Mouse (Mus musculus) kidney, postnatal 0 days (tissue): ENCODE measurements around the gene Gm39566. TPM values are rescaled to one million over a fixed set of nuclear protein-coding genes. Genes with fewer than 3 reads are reported as not detected.

Source experiments
- ATAC-seq: fragments of 200-750 bp; cut with Nextera tagmentation; replicated peaks from 2 replicates; pipeline ENCODE4 v1.8.0; 2017; ENCODE audit warnings: low read depth, moderate number of reproducible peaks, moderate TSS enrichment, moderate library complexity; ENCODE audit not compliant: low FRiP score
- DNase-seq: peaks from one replicate; pipeline ENCODE4 v3.0.0-alpha.2; 2016; ENCODE audit warnings: low spot score
- H3K27ac ChIP-seq: fragments of 300-500 bp; sonication (generic); 2 replicates; pipeline ENCODE4 v1.5.1; 2014; ENCODE audit warnings: mild to moderate bottlenecking
- H3K27me3 ChIP-seq: fragments of 300-500 bp; sonication (generic); 2 replicates; pipeline ENCODE4 v1.6.1; 2014; ENCODE audit warnings: low read length, mixed read lengths; ENCODE audit not compliant: insufficient read depth
- H3K36me3 ChIP-seq: fragments of 300-500 bp; sonication (generic); 2 replicates; pipeline ENCODE4 v1.6.1; 2014; ENCODE audit warnings: low read length, mixed read lengths; ENCODE audit not compliant: insufficient read depth
- H3K4me1 ChIP-seq: fragments of 300-500 bp; sonication (generic); replicated peaks from 2 replicates; pipeline ENCODE4 v1.6.1; 2014; ENCODE audit warnings: antibody characterized with exemption, low read length, mixed read lengths; ENCODE audit not compliant: insufficient read depth
- H3K4me2 ChIP-seq: fragments of 300-500 bp; sonication (generic); 2 replicates; pipeline ENCODE4 v1.6.1; 2014; ENCODE audit warnings: mild to moderate bottlenecking, low read length, moderate library complexity, mixed read lengths
- H3K4me3 ChIP-seq: fragments of 300-500 bp; sonication (generic); replicated peaks from 2 replicates; pipeline ENCODE4 v1.5.1; 2014; ENCODE audit warnings: low read depth, low read length
- H3K9ac ChIP-seq: fragments of 300-500 bp; sonication (generic); 2 replicates; pipeline ENCODE4 v1.6.1; 2014; ENCODE audit warnings: low read depth, low read length
- H3K9me3 ChIP-seq: fragments of 300-500 bp; sonication (generic); replicated peaks from 2 replicates; pipeline ENCODE4 v1.6.1; 2016; ENCODE audit warnings: low read length, inconsistent platforms, mixed read lengths
- CTCF ChIP-seq: IDR thresholded peaks from 2 replicates; pipeline ENCODE4 v1.5.1; 2016; ENCODE audit warnings: antibody characterized with exemption, low read depth, mild to moderate bottlenecking, moderate library complexity
- WGBS: fragments of 180-500 bp; shearing (Covaris S2); extraction: QIAGEN DNeasy Blood & Tissue Kit; methylation state at CpG from one replicate; pipeline ENCODE4 v1.1.7; 2014; 5-methylcytosine and 5-hydroxymethylcytosine counted together
- polyA plus RNA-seq: library from polyadenylated mRNA; unstranded; fragments of >200 nt; fragmentation: Nextera tagmentation; extraction: Ambion mirVana; gene quantifications from 2 replicates; pipeline ENCODE4 v1.2.1, GENCODE M21; 2015

Gene Gm39566
- polyA plus RNA-seq, 1 experiment from 2014 or later: not detected

- no peak for ATAC-seq
- H3K4me3 ChIP-seq: no peak overlapping the region
- WGBS: 61% methylated on average over 7 of the region's 7 CpGs
- no peaks in the 10 kb centered on the region for H3K4me1 ChIP-seq
- TF ChIP-seq CTCF: no peak
- no peaks in the 10 kb centered on the region for H3K27me3 ChIP-seq
- no peak for DNase-seq
- no peak overlapping the region for H3K9ac ChIP-seq
- no peak overlapping the region for H3K4me2 ChIP-seq
- no peak overlapping the region for H3K27ac ChIP-seq
- H3K36me3 ChIP-seq: peaks cover 27% of the 10 kb centered on the region
- no peaks in the 10 kb centered on the region for H3K9me3 ChIP-seq
Observed at GRCm38 (mm10) chr11:69853994-69854393, 38.9 kb upstream of the Gm39566 start.

DNA sequence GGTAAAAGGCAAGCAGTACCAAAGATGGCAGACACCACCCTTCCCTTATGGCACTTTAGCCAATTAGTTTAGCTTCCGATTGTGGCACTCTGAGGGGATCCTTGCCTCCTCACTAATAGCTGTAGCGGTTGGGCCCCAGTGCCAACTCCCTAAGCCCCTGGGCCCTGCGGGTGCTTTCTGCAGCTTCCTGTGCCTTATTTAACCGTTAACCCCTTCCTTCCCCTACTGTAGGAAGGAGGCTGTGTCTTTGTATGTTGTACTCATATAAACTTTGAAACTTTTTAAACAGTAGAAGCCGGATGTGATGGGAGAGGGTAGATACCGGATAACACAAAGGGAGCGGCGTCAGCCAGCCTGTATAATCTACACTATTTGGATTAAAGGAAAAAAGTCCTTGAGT, 35.7 kb upstream of the Gm39566 start:
- Histone ChIP-seq H3K27me3 (no peaks in the 10 kb centered on the region), H3K4me3 (no peak overlapping the region), H3K9me3 (no peaks in the 10 kb centered on the region), H3K36me3 (peaks cover 30% of the 10 kb centered on the region), H3K4me2 (no peak overlapping the region), H3K9ac (no peak overlapping the region), H3K27ac (no peak overlapping the region), H3K4me1 (peaks cover 4% of the 10 kb centered on the region; the same call in 1 of the 2 replicates)
- 67% methylated on average over 8 of the region's 8 CpGs for WGBS
- ATAC-seq: no peak
- no peak for TF ChIP-seq CTCF
- DNase-seq: no peak

- DNase-seq (no peak), ATAC-seq (no peak)
- Histone ChIP-seq H3K9me3 (no peaks in the 10 kb centered on the region), H3K9ac (no peak overlapping the region), H3K4me3 (no peak overlapping the region), H3K4me1 (peaks cover 9% of the 10 kb centered on the region; the same call in 1 of the 2 replicates), H3K36me3 (peaks cover 30% of the 10 kb centered on the region), H3K27ac (no peak overlapping the region), H3K4me2 (no peak overlapping the region), H3K27me3 (no peaks in the 10 kb centered on the region)
- no peak for TF ChIP-seq CTCF
- WGBS: 95% methylated on average over 15 of the region's 15 CpGs
Observed at GRCm38 (mm10) chr11:69849884-69850283, 34.8 kb upstream of the Gm39566 start.

- Histone ChIP-seq H3K4me3 (no peak overlapping the region), H3K27ac (no peak overlapping the region), H3K9ac (no peak overlapping the region), H3K9me3 (no peaks in the 10 kb centered on the region), H3K27me3 (no peaks in the 10 kb centered on the region), H3K4me2 (no peak overlapping the region), H3K36me3 (peaks cover 30% of the 10 kb centered on the region), H3K4me1 (peaks cover 9% of the 10 kb centered on the region; the same call in 1 of the 2 replicates)
- no peak for ATAC-seq
- 92% methylated on average over 9 of the region's 9 CpGs for WGBS
- DNase-seq: no peak
- TF ChIP-seq CTCF: no peak
Observed at GRCm38 (mm10) chr11:69849128-69849527, 34.0 kb upstream of the Gm39566 start.

GRCm38 (mm10) chr11:69848021-69848420, 32.9 kb upstream of the Gm39566 start:
- no peak for DNase-seq
- TF ChIP-seq CTCF: no peak
- no peak overlapping the region for H3K4me3 ChIP-seq
- H3K36me3 ChIP-seq: peaks cover 30% of the 10 kb centered on the region
- H3K9ac ChIP-seq: no peak overlapping the region
- no peaks in the 10 kb centered on the region for H3K27me3 ChIP-seq
- no peak overlapping the region for H3K4me2 ChIP-seq
- peaks cover 9% of the 10 kb centered on the region; the same call in 1 of the 2 replicates for H3K4me1 ChIP-seq
- no peak overlapping the region for H3K27ac ChIP-seq
- no peaks in the 10 kb centered on the region for H3K9me3 ChIP-seq
- no peak for ATAC-seq
- 95% methylated on average over 6 of the region's 6 CpGs for WGBS

DNA sequence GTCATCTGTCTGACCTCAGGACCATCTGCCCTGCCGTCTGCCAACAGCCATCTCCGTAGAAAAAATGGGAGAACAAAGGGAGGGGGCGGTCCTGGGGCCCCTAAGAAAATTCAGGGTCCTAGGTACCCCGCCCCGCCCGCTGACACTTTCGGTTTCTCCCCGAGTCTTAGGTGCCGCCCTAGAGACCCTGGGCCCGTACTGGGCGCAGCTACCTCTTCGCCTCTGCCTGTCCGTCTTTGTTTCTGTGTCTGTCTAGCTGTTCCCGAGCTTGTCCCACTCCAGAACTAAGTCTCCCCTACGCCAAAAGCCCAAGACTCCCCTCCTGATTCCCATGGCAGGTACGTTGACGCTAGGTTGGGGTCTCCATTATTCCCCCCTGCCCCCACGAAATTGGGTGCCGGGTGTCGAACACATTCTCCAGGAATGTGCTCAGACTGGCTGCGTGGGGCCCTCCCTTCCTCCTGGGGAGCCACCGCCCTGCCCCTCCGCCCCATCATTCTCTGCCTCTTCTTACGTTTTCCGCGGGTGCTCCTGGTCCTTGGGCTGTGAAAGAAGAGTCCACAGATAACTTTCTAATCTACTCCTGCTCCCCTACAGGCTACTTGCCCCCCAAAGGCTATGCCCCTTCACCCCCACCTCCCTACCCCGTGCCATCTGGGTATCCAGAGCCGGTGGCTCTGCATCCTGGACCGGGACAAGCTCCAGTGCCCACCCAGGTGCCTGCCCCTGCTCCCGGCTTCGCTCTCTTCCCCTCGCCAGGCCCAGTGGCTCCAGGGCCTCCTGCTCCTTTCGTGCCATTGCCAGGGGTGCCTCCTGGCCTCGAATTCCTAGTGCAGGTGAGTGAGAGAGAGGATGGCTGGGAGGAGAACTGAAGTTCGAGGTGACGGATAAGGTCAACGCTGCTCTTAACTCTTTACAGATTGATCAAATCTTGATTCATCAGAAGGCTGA, 31.9 kb upstream of the Gm39566 start:
- Histone ChIP-seq H3K9ac (peak overlapping the region; percentile 83), H3K36me3 (peaks cover 28% of the 10 kb centered on the region), H3K27me3 (no peaks in the 10 kb centered on the region), H3K4me2 (peak overlapping the region; percentile 75), H3K4me3 (peak overlapping the region; percentile 75), H3K27ac (peak overlapping the region; percentile 96), H3K4me1 (peaks cover 9% of the 10 kb centered on the region; the same call in 1 of the 2 replicates), H3K9me3 (no peaks in the 10 kb centered on the region)
- peak; percentile 27 for ATAC-seq
- 8% methylated on average over 37 of the region's 37 CpGs for WGBS
- DNase-seq: peak; percentile 46
- TF ChIP-seq CTCF: no peak
